Mouse (Mus musculus): Measurements from ENCODE around the gene Ccl4. TPM values are rescaled to one million over a fixed set of nuclear protein-coding genes. Genes with fewer than 3 reads are reported as not detected.

The Ccl4 gene
- polyA plus RNA-seq (2015; fragmentation: Nextera tagmentation; extraction: Ambion mirVana) = 0.48 and 0.50 TPM in 2 replicates

- 34% methylated on average over 6 of the region's 6 CpGs for WGBS (ENCODE audit: insufficient replicate concordance)
Measured at GRCm38 (mm10) chr11:83662204-83662603, at the start of gene Ccl4. Ccl4 (plus strand) TSS chr11:83662584.

GRCm38 (mm10) chr11:83616586-83616985 lies 45.8 kb upstream of the Ccl4 start:
- H3K4me3 ChIP-seq (ENCODE audit: low read depth, low read length) = no peak overlapping the region
- no peaks in the 10 kb centered on the region for H3K9me3 ChIP-seq (replicated peaks; ENCODE audit: control insufficient read depth, low read length)
- no peaks in the 10 kb centered on the region for H3K4me1 ChIP-seq (ENCODE audit: control insufficient read depth, low read depth, low read length)
- no peak overlapping the region for H3K4me2 ChIP-seq (ENCODE audit: low read depth, low read length)
- H3K9ac ChIP-seq (ENCODE audit: low read depth, low read length) = no peak overlapping the region
- no peaks in the 10 kb centered on the region for H3K36me3 ChIP-seq (ENCODE audit: control insufficient read depth, insufficient read depth)
- no peaks in the 10 kb centered on the region for H3K27me3 ChIP-seq (ENCODE audit: control insufficient read depth, insufficient read depth, low read depth, low read length)
- no peak overlapping the region for H3K27ac ChIP-seq (ENCODE audit: low read length)
- ATAC-seq (ENCODE audit: low read depth) = no peak
- 55% methylated on average over 1 of the region's 1 CpGs for WGBS (ENCODE audit: insufficient replicate concordance)

More at GRCm38 (mm10) chr11:83662204-83662603, at the start of gene Ccl4:
- Histone ChIP-seq H3K4me3 (ENCODE audit: low read depth, low read length) (no peak within 1 kb of the TSS), H3K27ac (ENCODE audit: low read length) (no peak within 1 kb of the TSS), H3K4me1 (ENCODE audit: control insufficient read depth, low read depth, low read length) (no peaks in the 10 kb centered on the region), H3K9ac (ENCODE audit: low read depth, low read length) (no peak within 1 kb of the TSS), H3K36me3 (ENCODE audit: control insufficient read depth, insufficient read depth) (no peaks in the 10 kb centered on the region), H3K27me3 (ENCODE audit: control insufficient read depth, insufficient read depth, low read depth, low read length) (no peaks in the 10 kb centered on the region), H3K4me2 (ENCODE audit: low read depth, low read length) (no peak within 1 kb of the TSS), H3K9me3 (replicated peaks; ENCODE audit: control insufficient read depth, low read length) (no peaks in the 10 kb centered on the region)
- no peak for ATAC-seq (ENCODE audit: low read depth)

- 45% methylated on average over 5 of the region's 5 CpGs for WGBS (ENCODE audit: insufficient replicate concordance)
- H3K4me1 ChIP-seq (ENCODE audit: control insufficient read depth, low read depth, low read length) = no peaks in the 10 kb centered on the region
- no peak overlapping the region for H3K4me2 ChIP-seq (ENCODE audit: low read depth, low read length)
- H3K4me3 ChIP-seq (ENCODE audit: low read depth, low read length) = no peak overlapping the region
- H3K27me3 ChIP-seq (ENCODE audit: control insufficient read depth, insufficient read depth, low read depth, low read length) = no peaks in the 10 kb centered on the region
- no peak for ATAC-seq (ENCODE audit: low read depth)
- no peak overlapping the region for H3K27ac ChIP-seq (ENCODE audit: low read length)
- no peaks in the 10 kb centered on the region for H3K9me3 ChIP-seq (replicated peaks; ENCODE audit: control insufficient read depth, low read length)
- H3K9ac ChIP-seq (ENCODE audit: low read depth, low read length) = no peak overlapping the region
- no peaks in the 10 kb centered on the region for H3K36me3 ChIP-seq (ENCODE audit: control insufficient read depth, insufficient read depth)
Measured at GRCm38 (mm10) chr11:83618238-83618637, 44.1 kb upstream of the Ccl4 start.

GRCm38 (mm10) chr11:83619037-83619436 lies 43.3 kb upstream of the Ccl4 start:
- Histone ChIP-seq H3K4me2 (ENCODE audit: low read depth, low read length) (no peak overlapping the region), H3K27ac (ENCODE audit: low read length) (no peak overlapping the region), H3K9ac (ENCODE audit: low read depth, low read length) (no peak overlapping the region), H3K9me3 (replicated peaks; ENCODE audit: control insufficient read depth, low read length) (no peaks in the 10 kb centered on the region), H3K4me1 (ENCODE audit: control insufficient read depth, low read depth, low read length) (no peaks in the 10 kb centered on the region), H3K27me3 (ENCODE audit: control insufficient read depth, insufficient read depth, low read depth, low read length) (no peaks in the 10 kb centered on the region), H3K4me3 (ENCODE audit: low read depth, low read length) (no peak overlapping the region), H3K36me3 (ENCODE audit: control insufficient read depth, insufficient read depth) (no peaks in the 10 kb centered on the region)
- WGBS (ENCODE audit: insufficient replicate concordance) = 37% methylated on average over 1 of the region's 1 CpGs
- no peak for ATAC-seq (ENCODE audit: low read depth)

GRCm38 (mm10) chr11:83623586-83623985 lies 38.8 kb upstream of the Ccl4 start:
- ATAC-seq (ENCODE audit: low read depth) = no peak
- H3K4me1 ChIP-seq (ENCODE audit: control insufficient read depth, low read depth, low read length) = no peaks in the 10 kb centered on the region
- no peaks in the 10 kb centered on the region for H3K27me3 ChIP-seq (ENCODE audit: control insufficient read depth, insufficient read depth, low read depth, low read length)
- 67% methylated on average over 3 of the region's 3 CpGs for WGBS (ENCODE audit: insufficient replicate concordance)
- H3K27ac ChIP-seq (ENCODE audit: low read length) = no peak overlapping the region
- H3K9me3 ChIP-seq (replicated peaks; ENCODE audit: control insufficient read depth, low read length) = no peaks in the 10 kb centered on the region
- H3K4me3 ChIP-seq (ENCODE audit: low read depth, low read length) = no peak overlapping the region
- no peak overlapping the region for H3K9ac ChIP-seq (ENCODE audit: low read depth, low read length)
- H3K4me2 ChIP-seq (ENCODE audit: low read depth, low read length) = no peak overlapping the region
- no peaks in the 10 kb centered on the region for H3K36me3 ChIP-seq (ENCODE audit: control insufficient read depth, insufficient read depth)

GRCm38 (mm10) chr11:83628808-83629207 lies 33.6 kb upstream of the Ccl4 start:
- H3K36me3 ChIP-seq (ENCODE audit: control insufficient read depth, insufficient read depth) = no peaks in the 10 kb centered on the region
- H3K9ac ChIP-seq (ENCODE audit: low read depth, low read length) = no peak overlapping the region
- H3K27ac ChIP-seq (ENCODE audit: low read length) = no peak overlapping the region
- H3K4me1 ChIP-seq (ENCODE audit: control insufficient read depth, low read depth, low read length) = no peaks in the 10 kb centered on the region
- 56% methylated on average over 9 of the region's 9 CpGs for WGBS (ENCODE audit: insufficient replicate concordance)
- H3K27me3 ChIP-seq (ENCODE audit: control insufficient read depth, insufficient read depth, low read depth, low read length) = no peaks in the 10 kb centered on the region
- H3K4me3 ChIP-seq (ENCODE audit: low read depth, low read length) = no peak overlapping the region
- ATAC-seq (ENCODE audit: low read depth) = no peak
- H3K4me2 ChIP-seq (ENCODE audit: low read depth, low read length) = no peak overlapping the region
- no peaks in the 10 kb centered on the region for H3K9me3 ChIP-seq (replicated peaks; ENCODE audit: control insufficient read depth, low read length)

GRCm38 (mm10) chr11:83630630-83631029 lies 31.8 kb upstream of the Ccl4 start:
- Histone ChIP-seq H3K9me3 (replicated peaks; ENCODE audit: control insufficient read depth, low read length) (no peaks in the 10 kb centered on the region), H3K4me2 (ENCODE audit: low read depth, low read length) (no peak overlapping the region), H3K27me3 (ENCODE audit: control insufficient read depth, insufficient read depth, low read depth, low read length) (no peaks in the 10 kb centered on the region), H3K27ac (ENCODE audit: low read length) (no peak overlapping the region), H3K36me3 (ENCODE audit: control insufficient read depth, insufficient read depth) (no peaks in the 10 kb centered on the region), H3K9ac (ENCODE audit: low read depth, low read length) (no peak overlapping the region), H3K4me3 (ENCODE audit: low read depth, low read length) (no peak overlapping the region), H3K4me1 (ENCODE audit: control insufficient read depth, low read depth, low read length) (no peaks in the 10 kb centered on the region)
- no peak for ATAC-seq (ENCODE audit: low read depth)
- 58% methylated on average over 1 of the region's 1 CpGs for WGBS (ENCODE audit: insufficient replicate concordance)

GRCm38 (mm10) chr11:83631065-83631464 lies 31.3 kb upstream of the Ccl4 start:
- Histone ChIP-seq H3K9me3 (replicated peaks; ENCODE audit: control insufficient read depth, low read length) (no peaks in the 10 kb centered on the region), H3K4me1 (ENCODE audit: control insufficient read depth, low read depth, low read length) (no peaks in the 10 kb centered on the region), H3K27me3 (ENCODE audit: control insufficient read depth, insufficient read depth, low read depth, low read length) (no peaks in the 10 kb centered on the region), H3K4me3 (ENCODE audit: low read depth, low read length) (no peak overlapping the region), H3K27ac (ENCODE audit: low read length) (no peak overlapping the region), H3K4me2 (ENCODE audit: low read depth, low read length) (no peak overlapping the region), H3K9ac (ENCODE audit: low read depth, low read length) (no peak overlapping the region), H3K36me3 (ENCODE audit: control insufficient read depth, insufficient read depth) (no peaks in the 10 kb centered on the region)
- no peak for ATAC-seq (ENCODE audit: low read depth)
- 51% methylated on average over 2 of the region's 2 CpGs for WGBS (ENCODE audit: insufficient replicate concordance)

GRCm38 (mm10) chr11:83632744-83633143 lies 29.6 kb upstream of the Ccl4 start:
- ATAC-seq (ENCODE audit: low read depth) = no peak
- Histone ChIP-seq H3K4me3 (ENCODE audit: low read depth, low read length) (no peak overlapping the region), H3K27ac (ENCODE audit: low read length) (no peak overlapping the region), H3K4me1 (ENCODE audit: control insufficient read depth, low read depth, low read length) (no peaks in the 10 kb centered on the region), H3K36me3 (ENCODE audit: control insufficient read depth, insufficient read depth) (no peaks in the 10 kb centered on the region), H3K4me2 (ENCODE audit: low read depth, low read length) (no peak overlapping the region), H3K9ac (ENCODE audit: low read depth, low read length) (no peak overlapping the region), H3K9me3 (replicated peaks; ENCODE audit: control insufficient read depth, low read length) (no peaks in the 10 kb centered on the region), H3K27me3 (ENCODE audit: control insufficient read depth, insufficient read depth, low read depth, low read length) (no peaks in the 10 kb centered on the region)
- WGBS (ENCODE audit: insufficient replicate concordance) = 31% methylated on average over 4 of the region's 4 CpGs

Measured in liver, embryonic 16.5 days (tissue).